Mouse (Mus musculus): ENCODE results near the gene Acat3.
"Not testable (repeated sequence)": the region's sequence is repeated elsewhere in the genome, so short reads cannot be mapped to it uniquely, and the experiment has no call there.

Gene Acat3

DNA sequence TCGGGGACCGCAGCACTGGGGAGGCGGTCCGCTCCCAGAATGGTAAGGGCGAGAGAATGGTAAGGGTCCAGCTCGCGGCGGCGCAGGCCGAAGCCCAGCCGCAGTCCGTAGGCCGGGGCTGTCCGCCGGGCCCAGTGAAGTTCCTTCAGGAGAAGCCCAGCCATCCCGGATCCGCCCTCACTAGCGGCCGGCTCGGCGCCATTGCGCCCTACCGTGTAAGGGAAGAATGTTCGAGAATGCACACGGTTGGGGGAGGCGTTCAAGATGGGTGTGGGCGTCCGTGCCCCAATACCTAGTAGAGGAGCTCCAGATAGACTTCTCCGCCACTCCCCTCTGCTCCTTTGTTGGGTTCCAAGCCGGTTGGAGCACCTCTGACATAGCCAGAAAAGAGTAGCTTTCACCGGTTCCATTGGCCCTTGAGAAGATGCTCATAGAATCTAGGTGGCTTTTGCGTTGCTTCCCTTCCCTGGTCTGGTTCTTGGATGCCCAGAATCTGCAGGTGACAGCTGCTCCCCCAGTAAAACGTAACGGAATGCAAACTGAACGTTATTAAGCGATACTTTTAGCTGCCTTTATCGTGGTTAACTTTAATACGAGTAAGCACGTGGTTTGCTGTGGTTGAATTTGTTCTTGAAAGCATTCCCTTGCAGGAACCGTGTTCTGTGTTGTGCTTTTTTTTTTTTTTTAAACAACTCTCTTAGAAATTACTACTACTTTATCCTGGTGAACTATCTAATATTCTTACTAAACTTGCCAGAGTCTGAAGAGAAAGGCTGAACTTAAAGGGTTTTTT lies 23.6 kb downstream of the Acat3 start:
- peak; percentile 49 for DNase-seq (ENCODE audit: low spot score)

DNA sequence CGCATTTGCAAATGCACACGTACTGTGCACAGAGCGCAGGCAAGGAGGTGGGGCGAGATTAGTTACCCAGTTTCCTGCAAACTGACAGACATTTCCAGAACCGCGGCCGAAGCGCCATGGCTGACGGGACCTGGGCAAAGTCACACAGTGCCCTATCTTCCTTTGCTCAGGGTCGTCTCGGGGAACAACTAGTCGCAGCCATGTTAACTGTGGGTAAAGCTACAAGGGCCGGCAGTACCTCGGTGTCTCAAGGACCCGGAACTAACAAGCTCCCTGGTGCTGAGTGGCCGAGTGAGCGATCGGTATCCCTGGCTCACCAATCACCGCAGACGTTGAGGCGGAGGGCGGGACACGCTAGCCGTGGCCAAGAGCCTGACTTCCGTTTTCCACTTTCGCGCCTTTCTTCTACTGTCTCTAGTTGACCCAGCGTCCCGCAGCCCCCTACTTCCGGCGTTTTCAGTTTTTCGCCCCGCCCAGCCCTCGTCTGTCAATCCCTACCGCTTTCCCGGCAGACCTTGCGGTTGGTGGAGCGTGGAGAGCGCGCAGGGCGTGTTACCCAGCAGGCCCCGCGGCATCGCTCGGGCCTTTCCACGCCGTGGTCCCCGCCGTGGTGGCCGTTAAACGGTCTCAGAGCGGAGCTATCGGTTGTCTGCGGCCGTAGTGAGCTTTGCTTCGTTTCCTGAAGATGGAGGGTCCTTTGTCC lies 24.4 kb downstream of the Acat3 start, which contains the start of gene Mrpl18:
Mrpl18 (minus strand) TSS at position 465 of the 703 bp plus-strand sequence.
- DNase-seq (ENCODE audit: low spot score): peak; percentile 100

DNA sequence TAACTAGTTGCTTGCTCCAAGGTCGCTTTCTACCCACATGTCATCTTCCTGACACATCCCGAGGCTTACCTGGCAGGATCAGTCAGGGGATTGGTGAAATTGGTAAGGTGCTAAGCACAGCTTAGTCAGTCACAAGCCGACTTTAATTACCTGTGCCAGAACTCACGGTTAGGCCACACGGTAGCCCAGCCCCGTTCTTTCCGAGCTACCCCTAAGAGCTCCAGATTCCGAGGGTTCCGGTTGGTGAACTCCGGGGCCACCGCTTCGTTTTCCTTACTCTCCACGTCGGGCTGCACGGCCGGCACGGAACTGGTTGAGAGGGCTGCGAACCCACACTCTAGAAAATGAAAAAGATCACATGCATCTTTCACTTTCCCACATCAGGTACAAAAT lies 24.9 kb downstream of the Acat3 start, which contains the start of gene Tcp1:
Tcp1 (plus strand) TSS at position 214 of the 393 bp plus-strand sequence.
- no peak for DNase-seq (ENCODE audit: low spot score)

DNA sequence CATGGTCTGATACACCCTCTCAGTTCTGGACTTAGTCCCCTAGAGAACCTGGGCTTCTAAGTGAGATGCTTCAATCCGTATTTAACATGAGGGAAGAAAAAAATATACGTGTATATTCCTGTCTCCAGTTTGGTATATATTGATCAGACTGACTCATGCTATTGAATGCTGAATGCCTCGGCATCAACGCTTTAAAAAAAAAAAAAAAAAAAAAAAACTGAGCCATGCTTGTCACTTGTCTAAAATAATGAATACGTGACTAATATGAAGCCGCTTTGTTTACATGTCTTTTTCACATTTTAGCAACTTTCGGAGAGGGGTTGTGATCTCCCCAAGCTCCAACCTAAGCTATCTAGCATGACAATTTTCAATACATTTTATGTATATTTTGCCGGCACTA lies 30.0 kb downstream of the Acat3 start:
- DNase-seq (ENCODE audit: low spot score): no peak

DNA sequence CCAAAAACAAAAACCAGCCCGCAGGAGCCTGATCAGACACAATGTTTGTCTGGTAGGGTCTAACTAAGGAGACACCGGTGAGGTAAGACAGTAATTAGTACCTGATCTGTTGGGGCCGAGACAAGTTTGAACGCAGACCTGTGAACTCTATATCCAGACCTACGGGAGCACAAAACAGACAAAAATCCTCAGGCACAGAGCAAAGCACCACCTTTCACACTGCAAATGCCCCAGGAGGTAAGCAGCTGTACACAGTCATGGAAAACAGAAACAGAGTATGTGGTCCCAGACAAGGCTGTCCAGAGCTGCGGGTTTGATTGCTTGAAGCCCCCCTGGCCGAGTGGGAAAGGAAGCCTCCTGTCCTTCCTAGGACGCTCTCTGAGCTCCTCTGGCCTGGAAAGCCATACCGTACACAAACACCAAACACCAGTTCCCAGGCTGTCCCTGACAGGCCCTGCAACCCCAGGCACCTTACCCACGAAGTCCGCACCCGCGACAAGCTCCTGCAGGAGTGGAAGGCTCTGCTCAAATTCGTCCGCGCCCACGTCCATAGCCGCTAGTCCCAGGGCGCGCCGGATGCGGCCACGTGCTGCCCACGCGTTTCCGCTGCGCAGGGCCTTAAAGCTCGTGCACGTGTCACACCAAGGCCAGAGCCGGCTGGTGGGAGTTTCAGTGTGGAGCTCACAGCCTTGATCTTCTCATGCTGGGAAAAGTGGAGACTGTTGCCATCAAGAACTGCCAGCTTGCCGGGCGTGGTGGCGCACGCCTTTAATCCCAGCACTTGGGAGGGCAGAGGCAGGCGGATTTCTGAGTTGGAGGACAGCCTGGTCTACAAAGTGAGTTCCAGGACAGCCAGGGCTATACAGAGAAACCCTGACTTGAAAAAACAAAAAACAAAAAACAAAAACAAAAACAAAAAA lies 30.8 kb downstream of the Acat3 start, which contains the start of gene Pnldc1:
Pnldc1 (minus strand) TSS at position 870 of the 920 bp plus-strand sequence.
- DNase-seq (ENCODE audit: low spot score): no peak

DNA sequence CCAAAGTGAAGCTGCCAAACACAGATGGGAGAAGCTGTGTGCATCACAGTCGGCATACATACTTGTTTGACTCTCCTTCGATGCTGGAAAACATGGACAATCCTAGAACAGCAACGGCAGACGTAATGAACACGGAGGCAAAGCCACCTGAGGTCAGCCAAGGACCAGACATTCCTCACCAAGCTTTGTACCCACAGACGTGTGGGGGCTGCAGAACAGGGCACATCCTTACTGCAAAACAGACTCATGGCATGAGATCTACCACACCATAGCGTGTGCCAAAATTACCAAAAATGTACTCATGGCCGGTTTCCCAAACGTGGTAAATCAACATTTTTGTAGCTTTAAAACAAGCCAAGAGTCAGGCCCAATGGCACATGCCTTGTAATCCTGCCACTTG lies 34.0 kb downstream of the Acat3 start:
- no peak for DNase-seq (ENCODE audit: low spot score)

DNA sequence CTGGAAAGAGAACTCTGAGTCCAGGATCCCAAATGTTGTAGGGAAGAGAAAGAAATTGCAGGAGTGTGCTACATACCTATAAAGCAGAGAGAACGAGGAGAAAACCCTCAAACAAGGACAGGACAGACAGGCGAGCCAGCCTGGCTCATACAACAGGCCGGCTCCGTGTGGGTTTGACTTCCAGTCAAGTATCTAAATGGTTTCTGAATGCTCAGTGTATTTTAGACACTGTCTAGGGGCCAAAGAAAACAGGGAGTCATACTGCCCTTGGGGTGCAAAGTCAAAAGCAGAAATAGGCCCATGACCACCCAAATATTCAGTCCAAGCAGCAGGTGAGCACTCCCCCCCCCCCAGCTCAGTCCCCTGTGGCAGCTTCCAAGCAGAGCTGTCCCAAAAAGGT lies 34.6 kb downstream of the Acat3 start:
- no peak for DNase-seq (ENCODE audit: low spot score)

DNA sequence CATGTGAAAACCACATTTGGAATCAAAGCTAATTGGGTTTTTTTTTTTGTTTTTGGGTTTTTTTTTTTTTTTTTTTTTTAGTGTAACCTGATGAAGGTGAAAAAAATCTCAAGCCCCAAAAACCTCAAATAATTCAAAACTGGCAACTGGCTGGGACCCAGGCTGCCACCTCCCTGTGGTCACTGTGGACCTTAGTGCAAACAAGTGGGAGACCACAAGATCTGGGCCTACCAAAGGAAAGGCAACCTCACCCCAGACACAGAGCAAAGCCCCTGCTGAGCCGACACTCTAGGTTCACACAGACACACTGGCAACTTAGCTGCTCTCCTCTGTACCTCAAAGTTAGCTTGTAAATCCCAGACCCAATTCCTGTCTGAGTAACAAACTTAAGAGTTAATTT lies 36.1 kb downstream of the Acat3 start:
- DNase-seq (ENCODE audit: low spot score): no peak

DNA sequence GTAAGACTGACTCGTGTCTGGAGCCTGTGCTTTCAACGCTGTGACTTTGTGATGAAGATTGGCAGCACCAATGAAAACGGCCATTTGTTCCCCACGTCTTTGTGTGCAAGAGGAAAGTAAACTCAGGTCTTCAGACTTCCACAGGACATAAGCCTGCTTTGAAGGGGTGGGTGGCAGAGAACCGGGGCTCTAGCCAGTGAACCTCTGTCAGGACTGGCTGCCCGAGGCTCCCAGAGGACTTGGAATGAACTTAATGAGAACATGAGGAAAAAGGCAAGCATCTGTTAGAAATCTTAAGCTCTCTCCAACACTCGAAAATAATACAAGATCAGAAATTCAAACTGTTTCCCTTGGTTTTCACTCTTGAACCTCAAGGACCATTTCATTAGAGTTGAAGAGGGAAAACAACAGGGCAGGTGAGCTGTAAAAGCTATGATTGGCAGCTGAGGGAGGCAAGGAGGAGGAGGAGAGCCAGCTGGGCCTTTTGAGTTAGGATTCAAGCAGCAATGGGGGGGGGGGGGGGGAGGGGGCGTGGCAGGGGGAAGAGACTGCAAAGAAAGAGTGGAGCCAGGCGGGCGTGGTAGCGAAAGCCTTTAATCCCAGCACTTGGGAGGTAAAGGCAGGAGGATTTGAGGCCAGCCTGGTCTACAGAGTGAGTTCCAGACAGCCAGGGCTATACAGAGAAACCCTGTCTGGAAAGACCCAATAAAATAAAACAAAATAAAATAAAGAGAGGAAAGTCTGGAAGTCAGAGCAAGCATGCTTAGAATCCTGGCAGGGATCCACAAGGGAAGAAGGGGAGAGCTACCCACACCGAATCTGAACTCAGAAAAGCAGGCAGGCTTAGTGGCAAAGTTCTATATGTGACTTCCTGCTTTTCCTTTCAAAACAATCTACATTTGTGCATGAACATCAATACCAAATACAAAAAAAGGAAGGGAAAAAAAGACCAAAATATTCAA lies 36.7 kb downstream of the Acat3 start:
- DNase-seq (ENCODE audit: low spot score): no peak

DNA sequence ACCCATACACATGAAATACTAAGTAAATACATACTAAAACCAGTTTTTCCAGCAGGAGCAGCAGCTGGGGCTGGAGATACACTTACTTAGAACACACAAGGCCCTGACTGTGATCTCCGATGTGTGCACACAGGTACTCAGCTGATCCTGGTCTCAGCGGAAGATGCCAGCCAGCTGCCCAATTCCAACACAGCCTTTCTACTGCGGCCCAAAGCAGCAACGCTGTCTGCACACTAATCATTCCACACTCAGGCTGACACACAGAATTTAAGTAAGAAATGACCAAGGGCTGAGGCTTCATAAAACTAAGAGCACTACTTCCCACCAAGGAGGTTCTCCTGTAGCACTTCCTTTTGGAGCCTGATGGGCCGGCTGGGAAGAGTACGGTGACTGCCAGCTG lies 38.1 kb downstream of the Acat3 start:
- DNase-seq (ENCODE audit: low spot score): no peak

DNA sequence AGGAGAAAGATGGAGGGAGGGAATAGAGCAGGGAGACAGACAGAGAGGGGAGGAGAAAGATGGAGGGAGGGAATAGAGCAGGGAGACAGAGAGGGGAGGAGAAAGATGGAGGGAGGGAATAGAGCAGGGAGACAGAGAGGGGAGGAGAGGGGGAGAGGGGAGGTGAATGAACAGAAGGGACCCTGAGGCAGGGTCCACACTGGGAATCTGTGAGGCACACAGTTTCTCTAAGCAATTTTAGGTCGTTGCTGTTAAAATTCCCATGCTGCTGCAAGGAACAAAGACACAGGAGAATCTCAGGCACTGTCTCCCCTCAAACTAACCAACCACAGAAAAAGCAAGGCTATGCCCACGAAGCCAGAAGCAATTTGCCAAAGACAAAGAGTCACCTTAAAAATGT lies 41.8 kb downstream of the Acat3 start:
- not testable (repeated sequence) for DNase-seq (ENCODE audit: low spot score)

DNA sequence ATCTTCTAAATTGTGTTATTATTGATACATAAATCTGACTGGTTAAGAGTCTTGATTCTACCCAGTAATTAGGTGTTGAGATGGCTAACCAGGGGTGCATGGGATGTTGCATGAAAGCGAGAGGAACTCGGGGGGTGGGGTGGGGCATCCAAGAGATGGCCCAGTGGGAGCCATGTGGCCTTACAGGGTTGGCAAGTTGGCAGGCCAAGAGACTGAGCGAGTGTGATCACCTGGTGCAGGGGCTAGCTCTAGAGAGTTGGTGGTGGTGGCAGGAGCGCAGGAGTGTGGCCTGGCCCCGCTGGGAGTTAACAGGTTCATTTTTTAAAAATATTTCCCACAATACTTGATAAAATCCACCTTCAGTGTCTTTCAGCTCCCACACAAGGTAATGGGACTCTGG lies 42.7 kb downstream of the Acat3 start:
- DNase-seq (ENCODE audit: low spot score): no peak

DNA sequence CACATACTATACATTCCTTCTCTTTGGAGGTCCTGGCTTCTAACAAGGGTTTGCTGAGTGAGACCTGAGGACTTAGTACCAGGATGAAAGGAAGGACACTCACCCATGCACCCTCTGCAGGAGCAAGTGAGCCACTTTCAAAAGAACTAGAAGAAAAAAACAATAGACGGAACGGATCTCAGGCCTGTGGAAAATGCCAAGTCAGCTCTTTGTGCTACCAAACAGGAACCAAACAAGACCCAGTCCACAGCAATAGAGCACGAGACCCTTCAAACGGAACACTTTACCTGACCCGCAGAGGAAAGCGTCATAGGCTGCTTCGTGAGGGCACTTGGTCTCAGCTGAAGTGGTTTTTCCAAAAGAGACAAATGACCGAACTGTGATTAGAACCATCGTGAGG lies 48.4 kb downstream of the Acat3 start:
- no peak for DNase-seq (ENCODE audit: low spot score)

DNA sequence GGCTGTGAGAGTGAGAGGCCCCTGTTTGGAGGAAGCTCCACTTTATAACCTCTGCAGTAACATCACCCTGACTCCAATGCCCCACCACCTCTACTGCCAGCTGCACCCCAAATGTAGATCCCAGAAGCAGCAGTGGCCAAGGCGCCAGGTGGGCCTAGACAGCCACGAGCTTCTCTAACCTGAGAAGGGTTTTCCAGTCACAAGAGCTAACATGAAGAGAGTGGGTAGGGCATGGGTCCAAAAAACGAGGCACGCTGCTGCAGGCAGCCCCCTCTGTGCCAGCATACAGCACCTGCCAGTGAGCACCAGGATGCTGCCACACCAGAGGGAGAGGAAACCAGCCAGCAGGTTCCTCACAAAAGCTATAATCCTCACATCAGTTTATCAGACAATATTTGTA lies 49.3 kb downstream of the Acat3 start:
- DNase-seq (ENCODE audit: low spot score): no peak

DNA sequence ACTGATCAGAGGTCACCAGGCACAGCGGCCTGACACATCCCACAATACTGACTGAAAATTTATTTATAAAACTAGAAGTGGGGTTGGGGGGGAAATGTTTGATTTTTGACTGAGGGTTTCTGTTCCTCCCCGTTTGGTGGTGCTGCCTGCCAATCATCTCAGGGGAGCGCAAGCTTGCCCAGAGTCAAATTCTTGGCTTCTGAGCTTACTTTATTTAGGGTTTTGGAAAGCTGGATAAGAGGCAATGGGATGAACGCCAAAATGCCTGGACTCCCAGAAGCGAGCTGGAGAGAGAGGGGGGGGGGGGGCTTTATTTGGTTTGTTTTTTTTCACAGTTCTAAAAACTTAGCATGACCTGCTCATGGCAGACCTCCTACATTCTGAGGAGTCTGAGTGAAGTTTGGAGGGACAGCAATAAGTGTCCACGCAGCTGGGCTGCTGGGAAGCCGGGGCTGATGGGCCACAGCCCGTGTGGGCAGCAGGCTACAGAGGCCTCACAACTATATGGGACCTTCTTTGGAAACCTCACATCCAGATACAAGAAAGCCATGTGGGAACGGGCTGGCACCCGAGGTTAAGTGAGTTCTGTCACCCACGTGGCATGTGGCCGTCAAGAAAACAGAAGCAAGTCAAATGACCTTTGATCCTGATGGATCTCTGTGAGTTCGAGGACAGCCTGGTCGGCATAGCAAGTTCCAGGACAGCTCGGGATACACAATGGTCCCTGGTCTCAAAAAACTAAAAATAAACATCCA lies 53.2 kb downstream of the Acat3 start:
- DNase-seq (ENCODE audit: low spot score): peak; percentile 92

DNA sequence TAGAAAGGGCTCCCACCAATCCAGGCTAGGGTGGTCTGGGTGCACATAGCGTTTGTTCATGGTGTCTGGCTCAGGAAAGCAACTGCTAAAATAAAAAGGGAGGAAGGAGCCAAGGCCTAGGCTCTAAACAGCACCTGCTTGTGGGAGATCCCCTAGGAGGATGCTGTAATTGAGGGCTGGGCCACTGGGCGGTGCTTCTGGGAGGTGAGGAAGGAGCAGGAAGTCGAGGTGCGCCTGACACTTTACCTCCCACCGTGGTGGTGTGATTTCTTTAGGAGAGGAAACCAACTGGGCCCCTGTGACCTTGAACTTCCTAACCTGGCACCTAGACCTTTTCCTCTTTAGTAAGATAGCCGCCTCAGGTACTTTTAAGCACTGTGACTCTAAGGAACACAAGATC lies 53.8 kb downstream of the Acat3 start:
- DNase-seq (ENCODE audit: low spot score): no peak

DNA sequence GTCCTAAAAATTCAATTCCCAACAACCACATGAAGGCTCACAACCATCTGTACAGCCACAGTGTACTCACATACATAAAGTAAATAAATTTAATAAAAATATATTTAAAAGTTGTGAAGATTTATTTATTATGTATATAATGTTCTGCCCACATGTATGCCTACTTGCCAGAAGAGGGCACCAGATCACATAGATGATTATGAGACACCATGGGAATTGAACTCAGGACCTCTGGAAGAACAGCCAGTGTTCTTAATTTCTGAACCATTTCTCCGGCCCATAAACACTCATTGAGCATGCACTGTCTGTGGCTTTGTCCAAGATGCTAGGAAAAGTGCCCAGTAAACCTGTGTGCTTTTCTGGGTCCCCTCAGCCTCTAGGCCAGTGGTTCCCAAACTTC lies 59.2 kb downstream of the Acat3 start:
- DNase-seq (ENCODE audit: low spot score): peak; percentile 19

DNA sequence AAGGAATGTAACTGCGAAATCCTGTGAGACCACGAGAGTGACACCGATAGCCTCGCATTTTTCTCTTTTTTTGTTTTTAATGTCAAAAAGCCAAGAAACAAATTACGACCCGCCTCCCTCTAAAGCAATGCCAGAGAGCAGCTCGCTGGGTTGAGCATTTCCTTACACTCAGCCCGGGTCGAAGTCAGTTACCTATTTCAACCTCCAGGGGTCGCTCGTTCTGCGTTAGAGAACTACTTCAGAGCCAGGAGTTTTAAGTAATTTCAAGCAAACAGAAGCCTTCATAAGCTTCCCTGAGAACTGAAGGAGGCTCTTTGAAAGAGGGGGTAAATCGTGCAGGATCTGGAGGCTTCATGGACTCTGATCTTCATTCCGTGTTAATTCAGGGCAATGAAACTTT lies 60.2 kb downstream of the Acat3 start:
- peak; percentile 94 for DNase-seq (ENCODE audit: low spot score)

DNA sequence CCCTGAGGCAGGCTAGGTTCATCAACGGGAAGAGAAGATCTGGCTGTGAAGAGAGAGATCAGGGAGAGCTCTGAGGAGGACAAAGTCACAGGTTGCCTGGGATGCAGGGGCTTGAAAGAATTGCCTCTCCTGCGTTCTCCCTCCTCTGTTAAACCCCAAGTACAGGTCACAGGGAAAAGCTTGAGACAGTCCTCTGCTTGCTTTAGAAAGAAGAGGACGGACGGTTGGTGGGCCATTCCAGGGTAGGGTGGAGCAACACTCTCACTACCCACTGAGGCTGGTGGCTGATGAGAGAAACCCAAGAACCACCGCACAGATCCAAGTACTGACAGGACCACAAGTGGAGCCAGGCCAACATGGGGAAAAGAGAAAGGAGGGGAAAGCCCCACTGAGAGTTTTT lies 64.7 kb downstream of the Acat3 start, which contains the start of gene Mrgprh:
Mrgprh (plus strand) TSS at position 301 of the 400 bp plus-strand sequence.
- DNase-seq (ENCODE audit: low spot score): no peak

Data from adipocyte (in vitro differentiated cells).